Mouse (Mus musculus): ENCODE measurements at regions not wholly inside any gene's neighbourhood (a gene's known extent, or its start where the extent isn't known, plus 50 kb on each side); places are given as distances from the start of the nearest gene placed in this dataset.

- TF ChIP-seq POLR2A (IDR thresholded peaks at IDR 0.05; ENCODE audit: borderline replicate concordance, extremely low read depth, low read depth, low read length) (no peak), CTCF (IDR thresholded peaks at IDR 0.05; ENCODE audit: insufficient read depth, low read length) (no peak)
These were observed 89.4 kb upstream of the Spats2l start for GRCm38 (mm10) chr1:57684387-57685162.
